Mouse (Mus musculus) liver, embryonic 14.5 days (tissue): ENCODE measurements around the gene Zbtb3. TPM values are rescaled to one million over a fixed set of nuclear protein-coding genes. Genes with fewer than 3 reads are reported as not detected.

Source experiments
- ATAC-seq: fragments of 200-750 bp; cut with Nextera tagmentation; 2 replicates; pipeline ENCODE4 v1.8.0; 2017; ENCODE audit warnings: moderate number of reproducible peaks, mild to moderate bottlenecking, moderate library complexity; ENCODE audit not compliant: insufficient read depth
- DNase-seq, 3 experiments: peaks; one replicate each; pipeline ENCODE4 v3.0.0-alpha.2; 2012 to 2013; ENCODE audit warnings: low read depth in 3 of 3, low spot score in 3 of 3
- H3K27ac ChIP-seq: fragments of 300-500 bp; sonication (generic); 2 replicates; pipeline ENCODE4 v1.5.1; 2014; ENCODE audit warnings: moderate library complexity, mild to moderate bottlenecking, control low read depth, inconsistent platforms
- H3K27me3 ChIP-seq: fragments of 300-500 bp; sonication (generic); 2 replicates; pipeline ENCODE4 v1.6.1; 2014; ENCODE audit warnings: mild to moderate bottlenecking, low read length, moderate library complexity; ENCODE audit not compliant: control insufficient read depth, insufficient read depth
- H3K36me3 ChIP-seq: fragments of 300-500 bp; sonication (generic); replicated peaks from 2 replicates; pipeline ENCODE4 v1.6.1; 2014; ENCODE audit warnings: low read depth; ENCODE audit not compliant: control insufficient read depth, insufficient read depth
- H3K4me1 ChIP-seq, 2 experiments: fragments of 200-500 bp in 1 of 2; fragments of 300-500 bp in 1 of 2; sonication (generic) in 1 of 2; replicated peaks; 2 replicates each; pipeline ENCODE4 v1.6.1; 2012 to 2014; ENCODE audit warnings: antibody characterized with exemption in 1 of 2, inconsistent platforms in 1 of 2, low read length in 1 of 2; ENCODE audit not compliant: control insufficient read depth in 2 of 2, insufficient read depth in 2 of 2
- H3K4me2 ChIP-seq: fragments of 300-500 bp; sonication (generic); 2 replicates; pipeline ENCODE4 v1.6.1; 2014; ENCODE audit warnings: low read depth, mild to moderate bottlenecking, control low read depth, moderate library complexity
- H3K4me3 ChIP-seq, 2 experiments: fragments of 200-500 bp in 1 of 2; fragments of 300-500 bp in 1 of 2; sonication (generic) in 1 of 2; 2 replicates each; pipeline ENCODE4 v1.5.1; 2012 to 2014; ENCODE audit warnings: low read depth in 2 of 2, low read length in 2 of 2, mild to moderate bottlenecking in 2 of 2, control low read depth in 1 of 2, inconsistent platforms in 1 of 2, moderate library complexity in 1 of 2; ENCODE audit not compliant: insufficient read depth in 1 of 2
- H3K9ac ChIP-seq: fragments of 300-500 bp; sonication (generic); replicated peaks from 2 replicates; pipeline ENCODE4 v1.6.1; 2014; ENCODE audit warnings: mild to moderate bottlenecking, control low read depth, moderate library complexity
- H3K9me3 ChIP-seq: fragments of 300-500 bp; sonication (generic); 2 replicates; pipeline ENCODE4 v1.6.1; 2016; ENCODE audit warnings: low read length, mixed read lengths; ENCODE audit not compliant: control insufficient read depth
- CTCF ChIP-seq: IDR thresholded peaks from 2 replicates; pipeline ENCODE4 v1.5.1; 2016; ENCODE audit warnings: antibody characterized with exemption, low read depth, control low read depth
- EP300 ChIP-seq: IDR thresholded peaks from 2 replicates; pipeline ENCODE4 v1.6.1; 2016; ENCODE audit warnings: antibody characterized with exemption, low read depth
- WGBS: fragments of 180-500 bp; shearing (Covaris S2); extraction: QIAGEN DNeasy Blood & Tissue Kit; methylation state at CpG from one replicate; pipeline ENCODE4 v1.1.7; 2014; ENCODE audit not compliant: insufficient replicate concordance; 5-methylcytosine and 5-hydroxymethylcytosine counted together
- polyA plus RNA-seq, 2 experiments: library from polyadenylated mRNA; depleted of rRNA in 1 of 2; stranded (reverse) in 1 of 2; unstranded in 1 of 2; fragments of >200 nt; fragmentation: Nextera tagmentation in 1 of 2; extraction: Ambion mirVana in 1 of 2; gene quantifications; 2 replicates each; pipeline versions ENCODE4 v1.2.1 to v1.2.3; 2012 to 2014

Zbtb3 gene
- polyA plus RNA-seq, 2 experiments: 0.98 to 1.5 TPM

GRCm38 (mm10) chr19:8788521-8788920, 13.8 kb upstream of the Zbtb3 start:
- DNase-seq (no peak), ATAC-seq (no peak)
- H3K9ac ChIP-seq: no peak overlapping the region
- 46% methylated on average over 3 of the region's 3 CpGs for WGBS
- TF ChIP-seq CTCF (no peak), EP300 (no peak)
- H3K4me2 ChIP-seq: no peak overlapping the region
- no peak overlapping the region for H3K4me3 ChIP-seq
- H3K4me1 ChIP-seq: peaks cover 8% of the 10 kb centered on the region in 2 experiments
- peaks cover 9% of the 10 kb centered on the region for H3K36me3 ChIP-seq
- H3K27me3 ChIP-seq: no peaks in the 10 kb centered on the region
- H3K9me3 ChIP-seq: no peaks in the 10 kb centered on the region
- no peak overlapping the region for H3K27ac ChIP-seq

GRCm38 (mm10) chr19:8789171-8789570, 13.2 kb upstream of the Zbtb3 start:
- H3K27ac ChIP-seq: no peak overlapping the region
- no peak overlapping the region for H3K4me3 ChIP-seq
- peaks cover 8% of the 10 kb centered on the region in 2 experiments for H3K4me1 ChIP-seq
- WGBS: 69% methylated on average over 1 of the region's 1 CpGs
- no peak for DNase-seq
- no peaks in the 10 kb centered on the region for H3K9me3 ChIP-seq
- no peak overlapping the region for H3K4me2 ChIP-seq
- no peak for TF ChIP-seq CTCF
- no peak for TF ChIP-seq EP300
- H3K9ac ChIP-seq: no peak overlapping the region
- no peaks in the 10 kb centered on the region for H3K27me3 ChIP-seq
- H3K36me3 ChIP-seq: peaks cover 16% of the 10 kb centered on the region
- ATAC-seq: no peak

DNA sequence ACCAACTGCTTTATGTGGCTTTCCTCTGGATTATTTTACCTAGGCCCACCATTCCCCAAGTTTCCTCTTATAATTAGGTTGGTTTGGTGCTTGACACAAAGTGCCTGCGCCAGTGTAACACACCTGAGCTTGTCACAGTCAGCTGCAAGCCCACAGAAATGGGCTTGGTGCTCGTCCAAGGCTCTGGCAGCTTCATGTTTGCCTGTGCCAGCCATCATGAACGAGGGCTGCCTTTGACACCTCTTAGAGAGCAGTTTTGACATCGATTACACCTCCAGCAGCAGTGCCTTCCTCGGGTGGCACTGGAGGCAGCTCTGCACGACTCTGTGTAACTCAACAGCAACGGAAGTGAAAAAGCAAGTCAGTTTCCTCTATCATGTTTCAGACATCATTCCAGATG, 12.2 kb upstream of the Zbtb3 start:
- Histone ChIP-seq H3K9me3 (no peaks in the 10 kb centered on the region), H3K27ac (no peak overlapping the region), H3K36me3 (peaks cover 24% of the 10 kb centered on the region), H3K9ac (no peak overlapping the region), H3K4me3 (no peak overlapping the region), H3K4me2 (no peak overlapping the region), H3K27me3 (no peaks in the 10 kb centered on the region), H3K4me1 (peaks cover 4 to 6% of the 10 kb centered on the region in 2 experiments; a peak in 3 of 4 replicates)
- no peak for DNase-seq
- TF ChIP-seq EP300: no peak
- no peak for TF ChIP-seq CTCF
- no peak for ATAC-seq
- 60% methylated on average over 7 of the region's 7 CpGs for WGBS

DNA sequence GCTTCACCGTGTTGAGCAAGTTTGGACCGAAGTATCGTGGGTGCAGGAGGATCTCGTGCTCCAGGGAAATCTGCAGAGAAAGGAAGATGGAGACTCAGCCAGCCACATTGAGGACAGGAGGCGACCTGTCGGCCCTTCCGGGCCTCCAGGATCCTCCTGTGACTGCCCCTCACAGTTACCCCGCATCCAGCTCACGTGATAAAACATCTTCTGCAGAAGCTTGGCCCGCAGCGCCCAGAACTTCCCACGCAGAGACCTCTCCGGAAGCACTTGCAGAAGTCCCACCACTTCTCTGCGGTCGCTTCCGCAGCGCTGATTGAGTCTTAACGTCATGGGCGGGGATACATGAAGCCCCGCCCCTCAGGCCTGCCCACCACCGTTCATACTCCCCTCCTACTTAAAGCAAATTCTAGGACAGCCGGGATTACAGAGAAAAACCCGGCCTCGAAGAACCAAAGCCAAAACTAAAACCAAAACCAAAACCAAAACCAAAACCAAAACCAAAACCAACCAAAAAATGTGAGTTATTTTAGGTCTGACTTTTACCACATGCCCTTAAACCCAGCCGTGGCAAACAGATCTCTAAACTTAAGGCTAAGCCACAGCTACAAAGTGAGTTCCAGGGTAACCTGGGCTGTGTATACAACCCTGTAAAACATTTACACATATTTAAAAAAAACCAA, 4.0 kb upstream of the Zbtb3 start, which contains the start of gene Polr2g:
TSS of gene Polr2g (minus strand) at position 314 of the 683 bp plus-strand sequence.
- WGBS: under 1% methylated on average over 25 of the region's 25 CpGs
- TF ChIP-seq CTCF (no peak), EP300 (peak; percentile 17; the same call in 1 of the 2 replicates)
- no peaks in the 10 kb centered on the region for H3K27me3 ChIP-seq
- peaks cover 14 to 16% of the 10 kb centered on the region in 2 experiments for H3K4me1 ChIP-seq
- ATAC-seq: peak; percentile 55
- peak within 1 kb of the TSS; percentile 74 to 98 for H3K4me3 ChIP-seq
- H3K4me2 ChIP-seq: peak within 1 kb of the TSS; percentile 87
- peak; percentile 82 to 86 (median 85) for DNase-seq
- peak within 1 kb of the TSS; percentile 59 for H3K27ac ChIP-seq
- peaks cover 18% of the 10 kb centered on the region for H3K36me3 ChIP-seq
- peak within 1 kb of the TSS; percentile 68 for H3K9ac ChIP-seq
- H3K9me3 ChIP-seq: no peaks in the 10 kb centered on the region

DNA sequence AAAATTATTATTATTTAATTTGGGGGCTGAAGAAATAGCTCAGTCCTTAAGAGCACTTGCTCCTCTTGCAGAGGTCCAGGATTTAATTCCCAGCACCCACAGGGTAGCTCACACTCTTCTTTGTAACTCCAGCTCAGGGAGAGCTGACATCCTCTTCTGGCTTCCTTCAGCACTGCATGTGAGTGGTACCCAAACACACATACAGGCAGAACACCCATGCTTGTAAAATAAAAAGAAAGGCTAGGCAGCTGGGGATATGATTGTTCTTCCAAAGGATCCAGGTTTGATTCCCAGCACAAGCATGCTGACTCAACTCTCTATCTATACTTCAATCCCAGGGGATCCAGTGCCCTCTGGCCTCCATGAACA, 3.4 kb upstream of the Zbtb3 start:
- Histone ChIP-seq H3K27me3 (no peaks in the 10 kb centered on the region), H3K4me2 (peak overlapping the region; percentile 87), H3K27ac (no peak overlapping the region), H3K36me3 (peaks cover 13% of the 10 kb centered on the region), H3K4me3 (peak overlapping the region in 1 of 2 experiments; percentile 74; a peak in 2 of 4 replicates), H3K9me3 (no peaks in the 10 kb centered on the region), H3K4me1 (peaks cover 14 to 16% of the 10 kb centered on the region in 2 experiments), H3K9ac (no peak overlapping the region)
- TF ChIP-seq CTCF (no peak), EP300 (no peak)
- ATAC-seq (no peak), DNase-seq (no peak)
